Mouse (Mus musculus): Measurements from ENCODE around the gene Crim1. TPM values are rescaled to one million over a fixed set of nuclear protein-coding genes. Genes with fewer than 3 reads are reported as not detected.
A peak's percentile ranks its signal among the peaks of the same experiment; 100 is the strongest.

The Crim1 gene
- polyA plus RNA-seq, 1 experiment from 2014 or later, result 4.3 TPM

DNA sequence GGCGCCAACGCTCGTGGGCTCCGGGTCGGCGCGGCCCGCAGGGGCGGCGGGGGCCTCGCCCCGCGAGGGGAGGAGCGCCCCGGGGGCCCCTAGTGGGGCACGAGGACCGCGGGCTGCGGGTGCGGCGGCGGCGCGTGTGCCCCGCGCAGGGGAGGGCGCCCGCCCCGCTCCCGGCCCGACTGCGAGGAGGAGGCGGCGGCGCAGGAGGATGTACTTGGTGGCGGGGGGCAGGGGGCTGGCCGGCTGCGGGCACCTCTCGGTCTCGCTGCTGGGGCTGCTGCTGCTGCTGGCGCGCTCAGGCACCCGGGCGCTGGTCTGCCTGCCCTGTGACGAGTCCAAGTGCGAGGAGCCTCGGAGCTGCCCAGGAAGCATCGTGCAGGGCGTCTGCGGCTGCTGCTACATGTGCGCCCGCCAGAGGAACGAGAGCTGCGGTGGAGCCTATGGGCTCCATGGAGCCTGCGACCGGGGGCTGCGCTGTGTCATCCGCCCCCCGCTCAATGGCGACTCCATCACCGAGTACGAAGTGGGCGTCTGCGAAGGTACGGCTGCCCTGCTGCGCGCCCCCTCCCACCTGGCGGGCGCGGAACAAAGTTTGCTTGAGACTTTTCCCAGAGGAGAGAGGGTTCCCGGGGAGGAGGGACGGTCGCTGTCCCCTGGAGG lies 643 bp downstream of the Crim1 start:
- no peaks in the 10 kb centered on the region for H3K36me3 ChIP-seq
- no peaks in the 10 kb centered on the region for H3K9me3 ChIP-seq
- peaks cover 22% of the 10 kb centered on the region for H3K27me3 ChIP-seq (ENCODE audit: insufficient read depth, poor library complexity, severe bottlenecking)
- H3K4me1 ChIP-seq (replicated peaks), result peaks cover 38% of the 10 kb centered on the region
- H3K27ac ChIP-seq, result peak overlapping the region; percentile 94
- peak; percentile 74 for DNase-seq (ENCODE audit: low spot score)
- WGBS, result under 1% methylated on average over 73 of the region's 73 CpGs
- peak overlapping the region; percentile 91 for H3K4me3 ChIP-seq

DNA sequence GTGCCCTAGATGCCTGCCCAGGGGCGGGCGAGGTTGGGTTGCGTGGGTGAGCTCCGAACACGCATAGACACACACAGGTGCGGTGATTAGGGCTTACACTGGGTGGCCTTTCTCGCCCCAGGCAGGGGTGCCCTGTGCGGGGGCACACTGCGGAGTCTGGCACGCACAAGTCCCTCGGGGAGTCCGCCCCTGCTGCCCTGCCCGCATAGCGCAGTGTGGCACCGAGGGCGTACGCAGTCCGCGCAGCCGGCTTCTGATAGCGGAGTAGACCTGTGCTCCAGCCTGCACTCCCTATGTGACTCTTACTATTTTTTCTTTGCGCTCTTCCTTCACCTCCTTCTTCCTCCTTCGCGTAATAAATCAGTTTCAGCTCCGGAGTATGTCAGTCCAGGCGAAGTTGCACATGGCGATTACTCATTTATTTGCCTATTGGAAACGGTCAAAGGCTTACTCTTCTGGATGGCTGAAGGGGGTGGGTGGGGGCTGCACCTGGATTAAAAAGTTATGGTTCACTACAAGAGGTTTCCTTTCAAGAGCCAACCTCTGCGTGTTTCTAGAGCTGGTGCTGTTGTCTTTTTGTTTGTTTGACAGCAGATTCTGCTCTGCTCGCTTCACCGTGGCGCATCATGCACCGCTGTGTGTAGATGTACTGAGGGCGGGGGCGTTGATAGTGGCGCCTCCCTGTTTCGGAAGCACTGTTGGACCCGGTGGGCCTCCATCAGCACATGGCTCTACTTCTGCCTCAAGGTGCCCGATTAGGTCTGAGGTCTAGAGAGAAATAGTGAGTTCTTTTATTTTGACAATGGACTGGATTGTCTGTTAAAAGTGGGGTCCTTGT lies 1.4 kb downstream of the Crim1 start:
- peaks cover 44% of the 10 kb centered on the region for H3K4me1 ChIP-seq (replicated peaks)

DNA sequence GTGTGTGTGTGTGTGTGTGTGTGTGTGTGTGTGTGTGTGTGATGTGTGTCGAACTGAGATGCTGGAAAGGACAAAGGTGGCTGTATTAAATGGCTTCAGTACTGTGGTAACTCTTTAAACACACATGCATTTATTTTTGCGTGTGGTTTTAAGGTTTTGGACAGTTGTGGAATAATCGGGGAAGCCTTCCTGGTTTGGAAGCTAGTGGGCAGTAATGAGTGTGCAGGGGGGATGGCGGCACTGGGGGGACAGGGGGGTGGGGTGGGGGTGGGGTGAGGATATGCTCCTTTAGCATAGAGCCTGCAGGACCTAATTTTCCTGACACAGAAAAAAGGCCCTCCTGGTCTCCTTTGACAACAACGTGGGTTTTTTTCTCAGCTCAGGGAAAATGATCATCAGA lies 2.2 kb downstream of the Crim1 start:
- peak overlapping the region; percentile 94; the same call in 1 of the 2 replicates for H3K27ac ChIP-seq
- 5% methylated on average over 5 of the region's 5 CpGs for WGBS
- H3K4me3 ChIP-seq, result peak overlapping the region; percentile 91
- H3K36me3 ChIP-seq, result no peaks in the 10 kb centered on the region
- H3K27me3 ChIP-seq (ENCODE audit: insufficient read depth, poor library complexity, severe bottlenecking), result peaks cover 22% of the 10 kb centered on the region
- no peaks in the 10 kb centered on the region for H3K9me3 ChIP-seq
- no peak for DNase-seq (ENCODE audit: low spot score)
- peaks cover 49% of the 10 kb centered on the region for H3K4me1 ChIP-seq (replicated peaks)

More for the DNA sequence above, 1.4 kb downstream of the Crim1 start:
- H3K36me3 ChIP-seq, result no peaks in the 10 kb centered on the region
- under 1% methylated on average over 39 of the region's 39 CpGs for WGBS
- peak overlapping the region; percentile 91 for H3K4me3 ChIP-seq
- H3K27ac ChIP-seq, result peak overlapping the region; percentile 94
- H3K9me3 ChIP-seq, result no peaks in the 10 kb centered on the region
- H3K27me3 ChIP-seq (ENCODE audit: insufficient read depth, poor library complexity, severe bottlenecking), result peaks cover 22% of the 10 kb centered on the region
- peak; percentile 44 for DNase-seq (ENCODE audit: low spot score)

DNA sequence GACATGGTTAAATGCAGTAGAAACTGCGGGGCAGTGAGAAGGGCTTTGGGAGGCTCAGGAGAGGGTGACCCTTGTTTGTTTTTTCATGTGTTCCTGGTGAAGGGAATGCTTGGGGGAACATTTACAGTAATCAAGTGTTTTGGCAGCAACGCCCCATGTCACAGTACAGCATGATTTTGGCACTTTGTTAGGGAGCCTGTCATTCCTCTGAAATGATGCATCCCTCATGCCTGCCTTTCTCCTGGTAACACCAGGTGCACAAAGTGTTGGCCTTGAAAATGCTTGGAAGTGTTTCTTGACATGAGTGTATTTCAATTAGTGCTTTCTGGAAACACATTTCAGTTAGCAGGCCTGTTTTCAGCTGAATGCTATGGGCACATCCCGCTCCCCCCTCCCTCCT lies 2.7 kb downstream of the Crim1 start:
- no peak for DNase-seq (ENCODE audit: low spot score)
- no peak overlapping the region for H3K27ac ChIP-seq
- 32% methylated on average over 3 of the region's 3 CpGs for WGBS
- peaks cover 54% of the 10 kb centered on the region for H3K4me1 ChIP-seq (replicated peaks)
- H3K4me3 ChIP-seq, result peak overlapping the region; percentile 91
- H3K27me3 ChIP-seq (ENCODE audit: insufficient read depth, poor library complexity, severe bottlenecking), result peaks cover 19% of the 10 kb centered on the region
- H3K36me3 ChIP-seq, result no peaks in the 10 kb centered on the region
- H3K9me3 ChIP-seq, result no peaks in the 10 kb centered on the region

DNA sequence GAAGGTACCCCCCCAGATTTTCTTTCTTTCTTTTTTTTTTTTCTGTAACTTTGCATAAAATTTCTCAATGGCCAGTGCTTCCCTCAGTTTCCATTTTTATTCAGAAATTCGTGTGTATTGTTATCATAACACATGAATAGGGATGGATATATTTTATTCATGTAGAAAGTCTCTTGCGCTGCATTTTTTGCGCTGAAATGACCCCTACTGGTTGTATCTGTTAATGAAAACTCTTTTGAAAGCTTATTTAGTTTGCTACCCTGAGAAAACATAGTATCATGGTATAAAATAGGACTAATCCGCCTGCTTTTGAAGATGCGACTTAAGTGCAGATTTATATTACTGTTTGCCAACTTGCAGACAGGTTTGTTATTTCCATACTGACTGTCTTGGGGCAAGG lies 3.4 kb downstream of the Crim1 start:
- peaks cover 12% of the 10 kb centered on the region for H3K27me3 ChIP-seq (ENCODE audit: insufficient read depth, poor library complexity, severe bottlenecking)
- H3K9me3 ChIP-seq, result no peaks in the 10 kb centered on the region
- DNase-seq (ENCODE audit: low spot score), result no peak
- no peaks in the 10 kb centered on the region for H3K36me3 ChIP-seq
- H3K27ac ChIP-seq, result no peak overlapping the region
- WGBS, result 58% methylated on average over 5 of the region's 5 CpGs
- H3K4me1 ChIP-seq (replicated peaks), result peaks cover 57% of the 10 kb centered on the region
- no peak overlapping the region for H3K4me3 ChIP-seq

DNA sequence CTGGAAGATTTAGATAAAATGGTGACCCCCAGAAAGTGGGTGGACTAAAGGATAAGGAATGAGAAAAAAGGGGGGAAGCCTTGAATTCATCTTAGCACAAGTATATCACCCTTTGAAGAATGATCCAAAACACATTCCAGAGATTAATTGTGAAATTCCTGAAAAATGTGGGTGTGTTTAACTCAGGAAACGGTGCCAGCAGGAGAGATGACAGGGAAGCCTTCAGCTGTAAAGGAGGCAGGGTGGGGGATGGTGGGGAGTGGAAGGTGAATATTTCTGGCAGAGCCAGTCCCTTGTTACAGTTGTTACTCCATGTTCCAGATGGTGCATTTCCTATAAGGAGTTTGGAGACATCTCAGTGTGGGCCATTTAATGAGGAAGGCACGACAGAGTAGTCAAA lies 6.4 kb downstream of the Crim1 start:
- H3K4me1 ChIP-seq (replicated peaks), result peaks cover 36% of the 10 kb centered on the region
- peaks cover 5% of the 10 kb centered on the region; the same call in 1 of the 2 replicates for H3K36me3 ChIP-seq
- H3K27me3 ChIP-seq (ENCODE audit: insufficient read depth, poor library complexity, severe bottlenecking), result peaks cover 3% of the 10 kb centered on the region; the same call in 1 of the 2 replicates
- no peaks in the 10 kb centered on the region for H3K9me3 ChIP-seq
- H3K4me3 ChIP-seq, result no peak overlapping the region
- H3K27ac ChIP-seq, result no peak overlapping the region
- no peak for DNase-seq (ENCODE audit: low spot score)
- 40% methylated on average over 2 of the region's 2 CpGs for WGBS

DNA sequence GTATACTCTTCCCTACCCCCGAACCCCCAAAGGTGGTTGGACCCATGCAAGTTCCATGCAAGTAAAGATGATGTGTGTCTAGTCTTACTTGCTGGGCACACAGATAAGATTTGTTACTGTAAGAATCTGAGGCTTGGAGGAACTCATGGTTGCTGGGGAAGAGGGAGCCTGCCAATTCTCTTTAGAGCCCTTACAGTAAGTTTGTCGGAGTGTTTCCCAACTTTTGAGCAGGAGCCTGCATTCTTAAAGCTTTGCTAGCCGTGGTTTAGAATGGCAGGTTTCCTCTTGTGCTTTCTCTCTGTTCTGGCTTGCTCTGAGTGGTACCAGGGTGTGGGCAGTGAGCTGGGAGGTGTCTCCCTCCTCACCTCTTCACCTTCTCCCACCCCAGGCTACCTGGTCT lies 7.2 kb downstream of the Crim1 start:
- peaks cover 5% of the 10 kb centered on the region; the same call in 1 of the 2 replicates for H3K36me3 ChIP-seq
- no peak overlapping the region for H3K4me3 ChIP-seq
- no peak for DNase-seq (ENCODE audit: low spot score)
- 87% methylated on average over 3 of the region's 3 CpGs for WGBS
- H3K27me3 ChIP-seq (ENCODE audit: insufficient read depth, poor library complexity, severe bottlenecking), result peaks cover 3% of the 10 kb centered on the region; the same call in 1 of the 2 replicates
- no peak overlapping the region for H3K27ac ChIP-seq
- peaks cover 28% of the 10 kb centered on the region for H3K4me1 ChIP-seq (replicated peaks)
- H3K9me3 ChIP-seq, result no peaks in the 10 kb centered on the region

DNA sequence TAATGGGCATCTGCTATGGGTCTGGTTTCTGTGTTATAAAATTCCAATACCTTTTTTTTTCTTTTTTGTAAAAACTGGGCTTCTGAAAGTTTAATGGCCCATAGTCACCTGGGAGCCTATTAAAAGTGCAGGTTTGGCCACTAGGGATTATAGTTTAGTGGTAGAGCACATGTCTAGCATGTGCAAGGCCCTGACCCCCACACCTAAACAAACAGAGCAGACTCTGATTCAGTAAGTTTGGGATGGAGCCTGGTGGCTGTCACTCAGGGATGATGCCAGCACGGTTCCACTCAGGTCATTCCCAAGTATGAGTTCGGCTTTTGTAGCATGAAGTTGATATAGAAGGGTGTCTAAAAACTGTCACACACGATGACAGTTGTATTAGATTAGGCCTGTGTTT lies 8.8 kb downstream of the Crim1 start:
- WGBS, result 79% methylated on average over 3 of the region's 3 CpGs
- H3K27me3 ChIP-seq (ENCODE audit: insufficient read depth, poor library complexity, severe bottlenecking), result no peaks in the 10 kb centered on the region
- H3K9me3 ChIP-seq, result no peaks in the 10 kb centered on the region
- peaks cover 23% of the 10 kb centered on the region for H3K4me1 ChIP-seq (replicated peaks)
- DNase-seq (ENCODE audit: low spot score), result no peak
- H3K4me3 ChIP-seq, result no peak overlapping the region
- peaks cover 5% of the 10 kb centered on the region; the same call in 1 of the 2 replicates for H3K36me3 ChIP-seq
- no peak overlapping the region for H3K27ac ChIP-seq

DNA sequence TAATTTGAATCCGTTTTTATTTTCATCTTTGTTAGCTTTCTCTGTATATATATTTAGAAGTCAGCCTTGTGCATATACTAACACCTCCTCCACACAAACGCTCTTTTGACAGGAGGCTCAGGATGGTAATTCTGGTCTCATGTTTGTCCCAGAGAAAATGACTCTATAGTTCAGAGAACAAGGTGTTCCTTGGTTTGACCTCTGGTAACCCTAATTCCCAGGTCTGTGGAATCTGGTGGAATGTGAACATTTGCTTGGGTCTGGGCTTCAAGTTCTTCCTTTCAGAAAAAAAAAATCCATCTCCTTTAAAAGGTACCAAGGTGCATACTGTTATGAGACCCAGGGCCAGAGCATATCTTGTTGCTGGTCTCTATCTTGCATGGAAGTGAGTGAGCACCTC lies 9.6 kb downstream of the Crim1 start:
- 85% methylated on average over 2 of the region's 2 CpGs for WGBS
- H3K27me3 ChIP-seq (ENCODE audit: insufficient read depth, poor library complexity, severe bottlenecking), result no peaks in the 10 kb centered on the region
- DNase-seq (ENCODE audit: low spot score), result no peak
- no peak overlapping the region for H3K27ac ChIP-seq
- no peak overlapping the region for H3K4me3 ChIP-seq
- H3K36me3 ChIP-seq, result peaks cover 11% of the 10 kb centered on the region; the same call in 1 of the 2 replicates
- peaks cover 23% of the 10 kb centered on the region for H3K4me1 ChIP-seq (replicated peaks)
- H3K9me3 ChIP-seq, result no peaks in the 10 kb centered on the region

DNA sequence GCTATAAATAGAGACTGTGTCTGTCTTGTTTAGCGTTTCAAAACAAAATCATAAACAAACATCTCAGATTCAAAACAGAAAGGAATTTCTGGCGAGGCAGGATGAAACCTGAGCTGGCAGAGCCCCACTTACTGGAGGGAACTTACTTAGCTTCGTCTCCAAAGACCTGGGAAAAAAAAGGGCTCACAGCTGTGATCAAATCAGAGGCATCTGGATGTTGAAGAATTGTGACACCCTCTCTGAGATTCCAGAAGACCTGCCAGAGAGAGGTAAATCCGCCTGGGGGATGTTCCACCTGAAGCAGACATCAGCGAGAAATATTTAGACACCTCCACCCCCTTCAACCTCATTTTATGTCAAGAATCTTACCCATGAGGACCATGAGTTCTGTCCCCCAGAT lies 11.8 kb downstream of the Crim1 start:
- Histone ChIP-seq H3K4me1 (replicated peaks) (peaks cover 13% of the 10 kb centered on the region), H3K27ac (no peak overlapping the region), H3K27me3 (ENCODE audit: insufficient read depth, poor library complexity, severe bottlenecking) (no peaks in the 10 kb centered on the region), H3K9me3 (no peaks in the 10 kb centered on the region), H3K4me3 (no peak overlapping the region), H3K36me3 (peaks cover 13% of the 10 kb centered on the region; the same call in 1 of the 2 replicates)
- WGBS, result 61% methylated on average over 5 of the region's 5 CpGs
- DNase-seq (ENCODE audit: low spot score), result no peak

DNA sequence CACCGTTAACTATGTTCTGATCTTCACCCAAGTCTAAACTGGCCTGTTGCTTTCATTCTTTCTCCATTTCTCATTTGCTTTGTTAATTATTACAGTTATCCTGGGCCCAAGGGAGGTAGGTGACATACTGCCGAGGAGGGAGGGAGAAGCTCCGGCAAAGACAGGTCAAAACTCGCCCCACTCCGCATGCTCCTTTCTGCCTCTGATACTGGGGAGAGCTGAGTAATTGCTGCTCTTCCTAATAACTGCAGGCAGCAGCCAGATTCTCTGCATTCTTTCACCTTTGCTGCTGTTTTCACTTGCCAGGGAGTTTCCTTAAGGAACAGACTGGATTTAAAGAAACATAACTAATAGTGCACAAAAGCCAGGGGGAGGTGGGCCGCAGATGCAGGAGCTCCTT lies 13.1 kb downstream of the Crim1 start:
- Histone ChIP-seq H3K27ac (no peak overlapping the region), H3K4me3 (no peak overlapping the region), H3K36me3 (peaks cover 13% of the 10 kb centered on the region; the same call in 1 of the 2 replicates), H3K27me3 (ENCODE audit: insufficient read depth, poor library complexity, severe bottlenecking) (no peaks in the 10 kb centered on the region), H3K4me1 (replicated peaks) (peaks cover 4% of the 10 kb centered on the region), H3K9me3 (no peaks in the 10 kb centered on the region)
- 66% methylated on average over 6 of the region's 6 CpGs for WGBS
- DNase-seq (ENCODE audit: low spot score), result no peak

DNA sequence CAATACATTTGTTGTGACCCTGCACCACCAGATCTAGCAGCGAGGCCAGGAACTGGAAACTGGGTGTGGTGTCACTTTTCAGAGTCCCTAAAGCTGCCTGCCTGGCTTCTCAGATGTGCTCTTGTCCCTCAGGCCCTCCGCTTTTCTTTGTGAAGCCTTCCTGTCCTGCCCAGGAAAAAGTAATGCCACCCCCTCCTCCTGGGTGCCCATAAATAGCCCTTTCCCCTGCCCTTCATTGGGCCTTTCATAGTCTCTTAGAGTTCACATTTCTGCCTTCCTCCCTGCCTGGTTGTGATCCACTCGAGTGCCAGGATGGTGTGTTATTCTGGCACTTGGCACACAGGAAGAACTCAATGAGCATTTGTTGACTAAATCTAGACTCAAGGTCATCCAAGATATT lies 16.5 kb downstream of the Crim1 start:
- Histone ChIP-seq H3K4me1 (replicated peaks) (peaks cover 4% of the 10 kb centered on the region), H3K36me3 (peaks cover 12% of the 10 kb centered on the region; the same call in 1 of the 2 replicates), H3K27ac (no peak overlapping the region), H3K4me3 (no peak overlapping the region), H3K27me3 (ENCODE audit: insufficient read depth, poor library complexity, severe bottlenecking) (no peaks in the 10 kb centered on the region), H3K9me3 (no peaks in the 10 kb centered on the region)
- DNase-seq (ENCODE audit: low spot score), result no peak
- WGBS, result 73% methylated on average over 3 of the region's 3 CpGs

DNA sequence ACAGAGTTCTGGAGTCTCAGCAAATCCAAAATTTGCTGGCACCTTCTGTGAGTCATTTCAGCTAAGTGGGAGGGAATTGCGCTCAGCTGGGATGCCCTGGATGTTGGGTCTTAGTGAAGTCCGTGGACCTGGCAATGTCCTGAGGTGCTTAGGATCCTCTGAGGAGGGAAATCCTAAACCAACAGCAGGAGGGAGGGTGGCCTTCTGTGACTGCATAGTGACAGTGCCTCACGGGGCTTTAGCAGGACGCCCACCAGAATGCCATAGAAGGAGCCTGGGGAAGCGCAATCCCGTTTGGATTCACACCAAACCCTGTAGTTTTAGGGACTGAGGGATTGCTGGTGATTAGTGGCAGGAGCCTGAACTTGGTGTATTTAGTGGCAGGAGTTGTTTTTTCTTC lies 17.4 kb downstream of the Crim1 start:
- Histone ChIP-seq H3K27ac (no peak overlapping the region), H3K27me3 (ENCODE audit: insufficient read depth, poor library complexity, severe bottlenecking) (no peaks in the 10 kb centered on the region), H3K4me3 (no peak overlapping the region), H3K36me3 (peaks cover 12% of the 10 kb centered on the region; the same call in 1 of the 2 replicates), H3K4me1 (replicated peaks) (peaks cover 8% of the 10 kb centered on the region), H3K9me3 (no peaks in the 10 kb centered on the region)
- WGBS, result 61% methylated on average over 6 of the region's 6 CpGs
- DNase-seq (ENCODE audit: low spot score), result no peak

All from hindbrain, embryonic 10.5 days (tissue).